Mouse (Mus musculus) G1E (cell line): ENCODE data around the gene Upf3b. TPM values are rescaled to one million over a fixed set of nuclear protein-coding genes. Genes with fewer than 3 reads are reported as not detected.

Experiments
- ATAC-seq: 2 replicates; pipeline ENCODE4 v1.8.0; 2016; ENCODE audit warnings: mild to moderate bottlenecking; ENCODE audit not compliant: insufficient number of reproducible peaks, poor library complexity, low FRiP score, severe bottlenecking; ENCODE audit errors: extremely low read depth
- DNase-seq: peaks from one replicate; pipeline ENCODE4 v3.0.0; 2012; ENCODE audit warnings: low spot score
- H3K27me3 ChIP-seq: 2 replicates; pipeline ENCODE4 v1.6.1; 2012; ENCODE audit warnings: mild to moderate bottlenecking, low read length, inconsistent platforms; ENCODE audit not compliant: insufficient read depth
- H3K36me3 ChIP-seq: replicated peaks from 2 replicates; pipeline ENCODE3; 2012; ENCODE audit warnings: mild to moderate bottlenecking, inconsistent platforms
- H3K4me1 ChIP-seq: 2 replicates; pipeline ENCODE4 v1.6.1; 2012; ENCODE audit warnings: low read depth, low read length, inconsistent platforms, mixed read lengths; ENCODE audit not compliant: insufficient read depth
- H3K4me3 ChIP-seq: 2 replicates; pipeline ENCODE4 v1.5.1; 2012; ENCODE audit warnings: low read depth, mild to moderate bottlenecking, inconsistent platforms, low read length, moderate library complexity, mixed read lengths
- H3K9me3 ChIP-seq: replicated peaks from 2 replicates; pipeline ENCODE4 v1.6.1; 2012; ENCODE audit warnings: inconsistent platforms
- CTCF ChIP-seq: IDR thresholded peaks from 2 replicates; pipeline ENCODE4 v1.5.1; 2012; ENCODE audit warnings: low read depth, low read length, inconsistent platforms, mixed read lengths
- GATA1 ChIP-seq: IDR thresholded peaks from 2 replicates; pipeline ENCODE4 v1.6.1; 2012; ENCODE audit warnings: borderline replicate concordance, low read length, inconsistent platforms, mixed read lengths
- GATA2 ChIP-seq: IDR thresholded peaks from 2 replicates; pipeline ENCODE4 v1.6.1; 2012; ENCODE audit warnings: low read depth, low read length, inconsistent platforms, borderline replicate concordance
- POLR2AphosphoS5 ChIP-seq: IDR thresholded peaks from 2 replicates; pipeline ENCODE4 v1.6.1; 2012; ENCODE audit warnings: low read depth, low read length, inconsistent platforms; ENCODE audit not compliant: insufficient replicate concordance
- TAL1 ChIP-seq: conservative IDR thresholded peaks from 2 replicates; pipeline ENCODE4 v1.6.1; 2012; ENCODE audit warnings: low read depth, low read length, inconsistent platforms, mixed read lengths
- polyA plus RNA-seq: library from polyadenylated mRNA; stranded (reverse); fragments of >175 nt; gene quantifications from 2 replicates; pipeline ENCODE4 v1.2.3, GENCODE M21; 2012
- total RNA-seq, 2 experiments: library from RNA; stranded (forward) in 1 of 2; stranded (reverse) in 1 of 2; fragments of 200-1000 nt in 1 of 2; fragments of >200 nt in 1 of 2; fragmentation: Nextera tagmentation in 1 of 2; gene quantifications; 2 replicates each; pipeline ENCODE4 v1.2.3; 2014 to 2017

Upf3b gene
- total and polyA plus RNA-seq, 3 experiments, result 13.3 to 78.1 (median 43.4) TPM

- Histone ChIP-seq H3K9me3 (no peaks in the 10 kb centered on the region), H3K4me1 (peaks cover 16% of the 10 kb centered on the region), H3K4me3 (no peak overlapping the region), H3K36me3 (peaks cover 62% of the 10 kb centered on the region), H3K27me3 (no peaks in the 10 kb centered on the region)
- ATAC-seq (no peak), DNase-seq (no peak)
- TF ChIP-seq TAL1, result no peak
- no peak for TF ChIP-seq POLR2AphosphoS5
- TF ChIP-seq CTCF, result no peak; the same call in 1 of the 2 replicates
- TF ChIP-seq GATA1, result no peak
- no peak for TF ChIP-seq GATA2
Observed at GRCm38 (mm10) chrX:37103826-37104225, 6.3 kb downstream of the Upf3b start.

DNA sequence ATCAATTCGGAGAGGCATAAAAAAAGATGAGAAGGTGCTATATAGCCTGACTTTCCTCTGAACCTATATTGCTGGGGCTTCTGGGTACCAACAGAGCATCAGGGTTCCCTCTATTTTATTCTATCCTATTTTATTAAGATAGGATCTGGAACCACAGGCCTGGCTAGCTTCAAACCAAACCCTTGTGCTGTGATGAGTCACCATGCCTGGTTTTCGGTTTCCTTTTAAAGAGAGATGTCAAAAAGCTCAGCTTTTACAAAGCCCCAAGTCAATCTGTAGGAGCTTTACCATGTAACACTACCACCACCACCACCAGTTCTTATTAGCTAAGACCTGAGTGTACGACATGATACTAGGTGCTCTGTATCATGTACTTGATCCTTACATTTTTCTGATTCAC, 11.4 kb downstream of the Upf3b start:
- Histone ChIP-seq H3K27me3 (no peaks in the 10 kb centered on the region), H3K36me3 (peaks cover 51% of the 10 kb centered on the region), H3K4me1 (peaks cover 12% of the 10 kb centered on the region), H3K4me3 (no peak overlapping the region), H3K9me3 (no peaks in the 10 kb centered on the region)
- TF ChIP-seq GATA1, result no peak
- TF ChIP-seq POLR2AphosphoS5, result no peak
- no peak for TF ChIP-seq TAL1
- no peak for TF ChIP-seq CTCF
- no peak for TF ChIP-seq GATA2
- ATAC-seq, result no peak
- DNase-seq, result no peak

DNA sequence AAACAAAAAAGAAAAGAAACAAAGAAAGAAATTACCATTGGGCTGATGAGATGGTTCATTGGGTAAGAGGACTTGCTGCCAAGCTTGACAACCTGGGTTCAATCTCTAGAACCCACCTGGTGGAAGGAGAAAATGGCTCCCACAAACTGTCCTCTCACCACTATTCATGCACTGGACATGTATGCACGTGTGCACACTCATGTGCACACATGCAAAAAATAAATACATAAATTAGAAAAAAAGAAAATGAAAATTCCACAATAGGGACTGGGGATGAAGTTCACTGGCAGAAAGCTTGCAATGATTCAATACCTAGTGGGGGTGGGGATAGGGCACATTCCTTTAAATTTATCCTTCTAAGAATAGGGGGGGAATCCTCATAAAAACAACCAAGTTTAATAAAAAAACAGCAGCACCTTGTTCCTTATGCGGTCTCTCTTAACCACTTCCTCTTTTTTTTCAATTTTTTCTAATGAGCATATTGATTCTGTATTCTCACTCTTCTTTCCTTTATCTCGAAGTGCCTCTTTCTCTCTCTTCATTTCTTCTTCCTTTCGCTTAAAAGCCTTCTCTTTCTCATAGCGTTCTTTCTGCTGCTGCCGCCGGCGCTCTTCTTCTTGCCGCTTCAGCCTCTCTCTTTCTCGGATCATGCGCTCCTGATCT, 14.9 kb downstream of the Upf3b start:
- Histone ChIP-seq H3K9me3 (no peaks in the 10 kb centered on the region), H3K4me1 (peaks cover 5% of the 10 kb centered on the region; the same call in 1 of the 2 replicates), H3K27me3 (no peaks in the 10 kb centered on the region), H3K4me3 (peak overlapping the region; percentile 33; the same call in 1 of the 2 replicates), H3K36me3 (peaks cover 56% of the 10 kb centered on the region)
- no peak for TF ChIP-seq GATA2
- no peak for TF ChIP-seq CTCF
- no peak for TF ChIP-seq POLR2AphosphoS5
- no peak; the same call in 1 of the 2 replicates for TF ChIP-seq TAL1
- no peak for TF ChIP-seq GATA1
- ATAC-seq, result peak; percentile 40
- no peak for DNase-seq

DNA sequence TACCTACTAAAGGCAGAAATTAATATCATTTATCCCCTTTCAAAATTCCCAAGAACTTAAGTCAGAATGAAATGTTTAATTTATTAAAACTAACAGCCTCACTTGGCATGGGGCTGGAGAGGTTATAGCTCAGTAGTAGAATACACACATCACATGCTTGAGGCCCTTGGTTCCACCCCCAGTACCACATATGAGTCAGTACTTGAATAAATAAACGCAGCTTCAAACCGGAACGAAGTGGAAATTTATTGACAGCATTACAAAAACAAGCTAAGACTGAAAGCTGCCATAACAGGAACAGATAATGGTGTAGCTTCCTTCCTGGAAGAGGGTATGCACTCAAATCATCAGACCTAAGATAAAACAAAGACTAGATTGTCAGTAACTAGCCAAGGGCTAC, 18.7 kb downstream of the Upf3b start:
- Histone ChIP-seq H3K36me3 (peaks cover 32% of the 10 kb centered on the region), H3K27me3 (no peaks in the 10 kb centered on the region), H3K9me3 (no peaks in the 10 kb centered on the region), H3K4me1 (peaks cover 10% of the 10 kb centered on the region; the same call in 1 of the 2 replicates), H3K4me3 (no peak overlapping the region)
- DNase-seq (no peak), ATAC-seq (no peak)
- no peak for TF ChIP-seq TAL1
- no peak for TF ChIP-seq GATA2
- TF ChIP-seq POLR2AphosphoS5, result no peak
- TF ChIP-seq CTCF, result no peak
- TF ChIP-seq GATA1, result no peak

DNA sequence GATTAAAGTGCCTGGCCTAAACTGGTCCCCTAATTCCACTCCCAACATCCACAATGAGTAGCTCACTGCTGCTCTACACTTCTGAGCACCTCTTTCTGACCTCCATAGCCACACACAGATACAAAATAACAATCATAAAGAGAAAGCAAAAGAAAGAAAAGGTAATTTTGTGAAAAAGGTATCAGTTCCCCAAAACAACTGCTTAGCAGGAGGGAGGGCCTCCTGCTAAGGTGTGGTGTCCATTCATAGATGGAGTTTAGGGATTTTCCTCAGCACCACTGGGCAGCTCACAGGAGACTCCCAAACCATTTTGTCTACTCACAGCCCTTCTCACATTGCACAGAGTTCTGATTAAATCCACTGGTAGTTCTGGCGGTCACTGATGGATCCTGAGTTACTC, 21.3 kb downstream of the Upf3b start:
- DNase-seq, result no peak
- TF ChIP-seq POLR2AphosphoS5, result no peak
- no peak for TF ChIP-seq GATA2
- no peak for TF ChIP-seq TAL1
- TF ChIP-seq GATA1, result no peak
- TF ChIP-seq CTCF, result no peak
- Histone ChIP-seq H3K27me3 (no peaks in the 10 kb centered on the region), H3K36me3 (peaks cover 33% of the 10 kb centered on the region), H3K4me1 (peaks cover 8% of the 10 kb centered on the region; the same call in 1 of the 2 replicates), H3K9me3 (no peaks in the 10 kb centered on the region), H3K4me3 (no peak overlapping the region)
- no peak for ATAC-seq

DNA sequence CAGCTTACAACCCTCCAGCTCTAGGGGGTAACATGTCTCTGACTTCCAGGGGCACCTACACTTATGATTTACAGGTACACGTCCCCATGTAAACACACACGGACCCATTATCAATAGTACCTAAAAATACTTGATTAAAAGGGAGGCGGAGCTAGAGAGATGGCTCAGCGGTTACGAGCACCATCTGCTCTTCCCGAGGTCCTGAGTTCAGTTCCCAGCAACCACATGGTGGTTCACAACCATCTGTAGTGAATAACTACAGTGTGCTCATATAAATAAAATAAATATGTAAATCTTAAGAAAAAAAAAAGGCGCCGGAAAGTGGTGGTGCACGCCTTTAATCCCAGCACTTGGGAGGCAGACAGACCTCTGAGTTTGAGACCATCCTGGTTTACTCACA, 24.5 kb downstream of the Upf3b start:
- peaks cover 39% of the 10 kb centered on the region for H3K36me3 ChIP-seq
- H3K27me3 ChIP-seq, result no peaks in the 10 kb centered on the region
- H3K4me3 ChIP-seq, result peak overlapping the region; percentile 73
- DNase-seq (no peak), ATAC-seq (0 out of 2 replicates have a peak, but pooled peaks have one; percentile 9)
- H3K4me1 ChIP-seq, result peaks cover 8% of the 10 kb centered on the region; the same call in 1 of the 2 replicates
- no peaks in the 10 kb centered on the region for H3K9me3 ChIP-seq
- no peak for TF ChIP-seq POLR2AphosphoS5
- no peak for TF ChIP-seq CTCF
- TF ChIP-seq GATA1, result no peak
- no peak for TF ChIP-seq GATA2
- no peak for TF ChIP-seq TAL1

DNA sequence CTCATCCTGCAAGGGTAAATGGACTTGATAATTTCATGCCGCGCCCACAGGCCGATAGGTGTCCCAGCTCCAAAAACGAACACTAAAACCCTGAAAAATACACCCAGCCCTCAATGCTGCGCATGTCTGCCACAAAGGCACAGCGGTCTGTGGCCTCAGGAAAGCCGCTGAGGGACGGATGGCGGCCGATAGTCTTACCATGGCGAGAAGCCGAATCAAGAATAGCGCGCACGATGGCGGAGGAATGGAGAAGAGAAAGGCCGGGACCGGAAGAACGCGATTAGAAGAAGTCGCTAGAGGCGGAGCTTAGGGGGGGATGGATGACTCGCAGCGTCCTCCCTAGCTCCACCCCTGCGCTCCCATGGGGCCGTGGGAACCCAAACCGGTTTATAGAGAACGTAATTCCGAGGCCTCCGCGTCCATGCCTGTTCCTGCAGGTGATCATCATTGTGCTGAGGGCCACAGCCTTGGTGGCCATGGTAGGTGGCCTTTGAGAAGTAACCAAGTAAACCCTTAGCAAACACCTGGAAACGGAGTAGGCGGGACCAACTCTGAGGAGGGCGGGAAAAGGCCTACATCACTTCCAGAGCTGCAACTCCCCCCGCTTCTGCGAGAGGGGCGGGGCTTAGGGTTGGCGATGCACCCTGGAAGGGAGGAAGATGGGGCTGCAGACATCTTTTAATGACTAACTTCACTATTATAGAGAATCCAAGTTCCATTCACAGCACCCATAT, 25.0 kb downstream of the Upf3b start, which contains the start of gene Rpl39:
TSS of gene Rpl39 (minus strand) at position 476 of the 734 bp plus-strand sequence.
- TF ChIP-seq GATA1 (no peak), GATA2 (no peak), POLR2AphosphoS5 (no peak), CTCF (no peak), TAL1 (no peak)
- H3K27me3 ChIP-seq, result no peaks in the 10 kb centered on the region
- H3K4me1 ChIP-seq, result peaks cover 8% of the 10 kb centered on the region; the same call in 1 of the 2 replicates
- no peaks in the 10 kb centered on the region for H3K9me3 ChIP-seq
- H3K4me3 ChIP-seq, result peak within 1 kb of the TSS; percentile 73
- peaks cover 36% of the 10 kb centered on the region for H3K36me3 ChIP-seq
- ATAC-seq (peak; percentile 84), DNase-seq (peak; percentile 60)
